Mouse (Mus musculus): ENCODE measurements around the gene Nfia. TPM values are rescaled to one million over a fixed set of nuclear protein-coding genes. Genes with fewer than 3 reads are reported as not detected.

Nfia gene
- polyA plus RNA-seq, 1 experiment, result 1.4 TPM

- no peak overlapping the region for H3K4me3 ChIP-seq (ENCODE audit: low read depth, low read length)
- no peak for TF ChIP-seq EP300 (IDR thresholded peaks at IDR 0.05; ENCODE audit: insufficient read depth, low read depth, low read length)
- no peak for TF ChIP-seq CTCF (IDR thresholded peaks at IDR 0.05; ENCODE audit: low read depth, low read length)
- no peak for TF ChIP-seq POLR2A (IDR thresholded peaks at IDR 0.05; ENCODE audit: insufficient read depth, low read length)
- H3K9me3 ChIP-seq (replicated peaks; ENCODE audit: control insufficient read depth, insufficient read depth, low read length, poor library complexity, severe bottlenecking), result no peaks in the 10 kb centered on the region
- no peak overlapping the region for H3K9ac ChIP-seq (ENCODE audit: low read depth, poor library complexity, severe bottlenecking)
- H3K36me3 ChIP-seq (ENCODE audit: control insufficient read depth, insufficient read depth, low read length, poor library complexity, severe bottlenecking), result no peaks in the 10 kb centered on the region
- H3K27ac ChIP-seq (ENCODE audit: insufficient read depth, low read length), result no peak overlapping the region
- H3K4me1 ChIP-seq (ENCODE audit: control insufficient read depth, insufficient read depth, low read length), result no peaks in the 10 kb centered on the region
- H3K27me3 ChIP-seq (ENCODE audit: control insufficient read depth, insufficient read depth, low read length, poor library complexity, severe bottlenecking), result no peaks in the 10 kb centered on the region
These were observed 31.3 kb downstream of the Nfia start for GRCm38 (mm10) chr4:97803791-97804190.

GRCm38 (mm10) chr4:97804638-97805037, 32.1 kb downstream of the Nfia start:
- TF ChIP-seq CTCF (IDR thresholded peaks at IDR 0.05; ENCODE audit: low read depth, low read length) (no peak), EP300 (IDR thresholded peaks at IDR 0.05; ENCODE audit: insufficient read depth, low read depth, low read length) (no peak), POLR2A (IDR thresholded peaks at IDR 0.05; ENCODE audit: insufficient read depth, low read length) (no peak)
- no peaks in the 10 kb centered on the region for H3K36me3 ChIP-seq (ENCODE audit: control insufficient read depth, insufficient read depth, low read length, poor library complexity, severe bottlenecking)
- H3K4me3 ChIP-seq (ENCODE audit: low read depth, low read length), result no peak overlapping the region
- H3K9me3 ChIP-seq (replicated peaks; ENCODE audit: control insufficient read depth, insufficient read depth, low read length, poor library complexity, severe bottlenecking), result no peaks in the 10 kb centered on the region
- H3K27ac ChIP-seq (ENCODE audit: insufficient read depth, low read length), result no peak overlapping the region
- H3K4me1 ChIP-seq (ENCODE audit: control insufficient read depth, insufficient read depth, low read length), result no peaks in the 10 kb centered on the region
- no peaks in the 10 kb centered on the region for H3K27me3 ChIP-seq (ENCODE audit: control insufficient read depth, insufficient read depth, low read length, poor library complexity, severe bottlenecking)
- no peak overlapping the region for H3K9ac ChIP-seq (ENCODE audit: low read depth, poor library complexity, severe bottlenecking)

GRCm38 (mm10) chr4:97805255-97805654, 32.7 kb downstream of the Nfia start:
- no peak overlapping the region for H3K27ac ChIP-seq (ENCODE audit: insufficient read depth, low read length)
- no peak overlapping the region for H3K9ac ChIP-seq (ENCODE audit: low read depth, poor library complexity, severe bottlenecking)
- TF ChIP-seq EP300 (IDR thresholded peaks at IDR 0.05; ENCODE audit: insufficient read depth, low read depth, low read length) (no peak), POLR2A (IDR thresholded peaks at IDR 0.05; ENCODE audit: insufficient read depth, low read length) (no peak), CTCF (IDR thresholded peaks at IDR 0.05; ENCODE audit: low read depth, low read length) (no peak)
- H3K9me3 ChIP-seq (replicated peaks; ENCODE audit: control insufficient read depth, insufficient read depth, low read length, poor library complexity, severe bottlenecking), result no peaks in the 10 kb centered on the region
- H3K4me3 ChIP-seq (ENCODE audit: low read depth, low read length), result no peak overlapping the region
- H3K4me1 ChIP-seq (ENCODE audit: control insufficient read depth, insufficient read depth, low read length), result no peaks in the 10 kb centered on the region
- no peaks in the 10 kb centered on the region for H3K27me3 ChIP-seq (ENCODE audit: control insufficient read depth, insufficient read depth, low read length, poor library complexity, severe bottlenecking)
- H3K36me3 ChIP-seq (ENCODE audit: control insufficient read depth, insufficient read depth, low read length, poor library complexity, severe bottlenecking), result no peaks in the 10 kb centered on the region

- no peak for TF ChIP-seq POLR2A (IDR thresholded peaks at IDR 0.05; ENCODE audit: insufficient read depth, low read length)
- no peak for TF ChIP-seq CTCF (IDR thresholded peaks at IDR 0.05; ENCODE audit: low read depth, low read length)
- no peak for TF ChIP-seq EP300 (IDR thresholded peaks at IDR 0.05; ENCODE audit: insufficient read depth, low read depth, low read length)
- Histone ChIP-seq H3K36me3 (ENCODE audit: control insufficient read depth, insufficient read depth, low read length, poor library complexity, severe bottlenecking) (no peaks in the 10 kb centered on the region), H3K9me3 (replicated peaks; ENCODE audit: control insufficient read depth, insufficient read depth, low read length, poor library complexity, severe bottlenecking) (no peaks in the 10 kb centered on the region), H3K4me3 (ENCODE audit: low read depth, low read length) (no peak overlapping the region), H3K27ac (ENCODE audit: insufficient read depth, low read length) (no peak overlapping the region), H3K27me3 (ENCODE audit: control insufficient read depth, insufficient read depth, low read length, poor library complexity, severe bottlenecking) (no peaks in the 10 kb centered on the region), H3K4me1 (ENCODE audit: control insufficient read depth, insufficient read depth, low read length) (no peaks in the 10 kb centered on the region), H3K9ac (ENCODE audit: low read depth, poor library complexity, severe bottlenecking) (no peak overlapping the region)
These were observed 33.6 kb downstream of the Nfia start for GRCm38 (mm10) chr4:97805896-97806808.

GRCm38 (mm10) chr4:97806924-97807323, 34.4 kb downstream of the Nfia start:
- Histone ChIP-seq H3K4me3 (ENCODE audit: low read depth, low read length) (no peak overlapping the region), H3K36me3 (ENCODE audit: control insufficient read depth, insufficient read depth, low read length, poor library complexity, severe bottlenecking) (no peaks in the 10 kb centered on the region), H3K9ac (ENCODE audit: low read depth, poor library complexity, severe bottlenecking) (no peak overlapping the region), H3K4me1 (ENCODE audit: control insufficient read depth, insufficient read depth, low read length) (no peaks in the 10 kb centered on the region), H3K27ac (ENCODE audit: insufficient read depth, low read length) (no peak overlapping the region), H3K27me3 (ENCODE audit: control insufficient read depth, insufficient read depth, low read length, poor library complexity, severe bottlenecking) (no peaks in the 10 kb centered on the region), H3K9me3 (replicated peaks; ENCODE audit: control insufficient read depth, insufficient read depth, low read length, poor library complexity, severe bottlenecking) (no peaks in the 10 kb centered on the region)
- TF ChIP-seq POLR2A (IDR thresholded peaks at IDR 0.05; ENCODE audit: insufficient read depth, low read length) (no peak), CTCF (IDR thresholded peaks at IDR 0.05; ENCODE audit: low read depth, low read length) (no peak), EP300 (IDR thresholded peaks at IDR 0.05; ENCODE audit: insufficient read depth, low read depth, low read length) (no peak)

- Histone ChIP-seq H3K4me1 (ENCODE audit: control insufficient read depth, insufficient read depth, low read length) (no peaks in the 10 kb centered on the region), H3K9ac (ENCODE audit: low read depth, poor library complexity, severe bottlenecking) (no peak overlapping the region), H3K27me3 (ENCODE audit: control insufficient read depth, insufficient read depth, low read length, poor library complexity, severe bottlenecking) (no peaks in the 10 kb centered on the region), H3K9me3 (replicated peaks; ENCODE audit: control insufficient read depth, insufficient read depth, low read length, poor library complexity, severe bottlenecking) (no peaks in the 10 kb centered on the region), H3K27ac (ENCODE audit: insufficient read depth, low read length) (no peak overlapping the region), H3K36me3 (ENCODE audit: control insufficient read depth, insufficient read depth, low read length, poor library complexity, severe bottlenecking) (no peaks in the 10 kb centered on the region), H3K4me3 (ENCODE audit: low read depth, low read length) (no peak overlapping the region)
- no peak for TF ChIP-seq EP300 (IDR thresholded peaks at IDR 0.05; ENCODE audit: insufficient read depth, low read depth, low read length)
- TF ChIP-seq CTCF (IDR thresholded peaks at IDR 0.05; ENCODE audit: low read depth, low read length), result no peak
- TF ChIP-seq POLR2A (IDR thresholded peaks at IDR 0.05; ENCODE audit: insufficient read depth, low read length), result no peak
These were observed 36.4 kb downstream of the Nfia start for GRCm38 (mm10) chr4:97808885-97809284.
